Mouse (Mus musculus) heart, postnatal 14 days (tissue): ENCODE results near the gene Foxf1. TPM values are rescaled to one million over a fixed set of nuclear protein-coding genes. Genes with fewer than 3 reads are reported as not detected.

ENCODE experiments used
- DNase-seq, 2 experiments: peaks; one replicate each; pipeline ENCODE4 v3.0.0; 2021 to 2022
- intact Hi-C: fragments of 180-260 bp; cut with DNase I; formaldehyde crosslinking; loops from one replicate; pipeline ENCODE4 v1.15.1; 2025
- microRNA-seq, 2 experiments: library from miRNA; unstranded; fragments of <30 nt; microRNA quantifications; one replicate each; pipeline ENCODE4 v1.2.0; 2021 to 2022
- total RNA-seq, 2 experiments: library from RNA; stranded (reverse); gene quantifications; 2 replicates each; pipeline ENCODE4 v1.2.3; 2021

Foxf1 gene
- total RNA-seq, 2 experiments from 2014 or later, result 0.17 to 0.22 TPM

DNA sequence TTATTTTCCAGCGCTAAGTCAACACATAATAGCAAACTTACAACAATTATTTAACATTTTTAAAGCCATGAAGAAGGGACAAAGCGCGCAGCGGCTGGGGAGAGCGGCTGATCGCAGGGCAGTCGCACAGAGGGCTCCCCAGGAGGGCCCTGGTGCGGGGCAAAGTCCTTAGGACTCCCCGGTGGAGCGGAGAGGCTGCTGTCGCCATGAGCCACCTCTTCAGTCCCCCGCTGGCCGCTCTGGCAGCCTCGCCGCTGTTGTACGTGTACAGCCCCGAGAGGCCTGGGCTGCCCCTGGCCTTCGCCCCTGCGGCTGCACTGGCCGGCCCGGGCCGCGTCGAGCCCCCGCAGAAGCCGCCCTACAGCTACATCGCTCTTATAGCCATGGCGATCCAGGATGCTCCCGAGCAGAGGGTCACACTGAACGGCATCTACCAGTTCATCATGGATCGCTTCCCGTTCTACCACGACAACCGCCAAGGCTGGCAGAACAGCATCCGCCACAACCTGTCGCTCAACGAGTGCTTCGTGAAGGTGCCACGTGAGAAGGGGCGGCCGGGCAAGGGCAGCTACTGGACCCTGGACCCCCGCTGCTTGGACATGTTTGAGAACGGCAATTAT is 43.7 kb downstream of the Foxf1 start, which contains the start of gene Foxl1:
Foxl1 (plus strand) TSS at position 185 of the 620 bp plus-strand sequence.
- DNase-seq, result no peak
- intact Hi-C loops, result loop anchor here (5.0 kb wide), 1 partner anchor 89 kb away; no protein-coding TSS in a partner anchor

DNA sequence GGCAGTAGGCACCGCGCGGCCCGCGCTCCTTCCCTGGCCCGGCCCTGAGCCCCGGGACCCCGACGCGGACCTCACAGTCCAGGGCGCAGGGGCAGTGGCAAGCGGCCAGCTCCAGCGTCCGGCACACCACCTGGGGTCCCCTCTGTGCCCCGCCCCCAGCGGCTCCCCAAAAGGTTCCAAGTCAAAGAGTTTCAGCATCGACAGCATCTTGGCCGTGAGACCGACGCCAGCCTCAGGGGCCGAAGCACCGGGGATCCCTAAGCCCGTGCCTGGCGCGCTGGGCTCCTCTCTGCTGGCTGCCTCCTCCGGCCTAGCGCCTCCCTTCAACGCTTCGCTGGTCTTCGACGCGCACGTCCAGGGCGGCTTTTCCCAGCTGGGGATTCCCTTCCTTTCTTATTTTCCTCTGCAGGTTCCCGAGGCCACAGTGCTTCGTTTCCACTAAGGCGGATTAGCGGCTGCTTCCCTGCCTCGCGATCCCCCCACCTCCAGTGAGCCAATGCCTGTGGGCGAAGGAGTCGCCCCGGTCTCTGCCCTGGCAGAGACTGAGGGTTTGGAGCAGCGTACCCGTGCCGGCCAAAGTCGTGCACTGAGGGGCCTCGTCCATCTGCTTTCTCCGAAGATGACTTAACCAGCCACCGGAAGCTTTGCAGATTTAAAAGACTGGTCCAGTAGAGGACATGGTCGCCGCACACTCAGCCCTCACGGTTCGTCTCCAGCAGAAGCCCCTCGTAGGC is 44.5 kb downstream of the Foxf1 start:
- intact Hi-C loops, result loop anchor here (5.0 kb wide), 1 partner anchor 89 kb away; no protein-coding TSS in a partner anchor

GRCm38 (mm10) chr8:121129265-121129940 is 45.2 kb downstream of the Foxf1 start:
- intact Hi-C loops, result loop anchor here (5.0 kb wide), 1 partner anchor 88 kb away; no protein-coding TSS in a partner anchor
- DNase-seq, result no peak

More for the DNA sequence above, 44.5 kb downstream of the Foxf1 start:
- DNase-seq, result no peak

GRCm38 (mm10) chr8:121130522-121130921 is 46.3 kb downstream of the Foxf1 start:
- intact Hi-C loops, result no loop called here
- peak in 1 of 2 experiments; percentile 51 for DNase-seq

GRCm38 (mm10) chr8:121132961-121133513 is 48.9 kb downstream of the Foxf1 start:
- DNase-seq, result no peak
- intact Hi-C loops, result no loop called here

DNA sequence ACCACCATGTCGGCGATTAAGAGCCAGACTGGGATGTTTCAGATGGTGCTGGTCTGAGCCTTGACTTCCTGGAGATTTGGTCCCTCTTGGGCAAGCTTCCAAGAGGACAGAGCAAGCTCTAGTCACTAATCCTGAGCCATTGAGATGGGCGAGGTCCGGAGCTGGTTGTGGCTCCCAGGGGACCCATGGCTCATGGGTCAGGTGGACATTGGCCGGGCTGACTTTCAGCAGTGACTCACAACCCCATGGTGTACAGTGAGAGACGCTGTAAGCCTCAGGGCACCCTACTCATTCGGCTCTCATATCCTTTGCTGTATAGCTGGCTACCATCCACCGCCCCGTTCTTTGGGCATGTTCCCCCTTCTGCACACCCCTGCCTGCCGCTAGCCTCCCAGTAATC is 49.9 kb downstream of the Foxf1 start:
- intact Hi-C loops, result no loop called here

GRCm38 (mm10) chr8:121134512-121134911 is 50.3 kb downstream of the Foxf1 start:
- intact Hi-C loops, result no loop called here
- DNase-seq, result no peak

More for the DNA sequence above, 49.9 kb downstream of the Foxf1 start:
- no peak for DNase-seq

DNA sequence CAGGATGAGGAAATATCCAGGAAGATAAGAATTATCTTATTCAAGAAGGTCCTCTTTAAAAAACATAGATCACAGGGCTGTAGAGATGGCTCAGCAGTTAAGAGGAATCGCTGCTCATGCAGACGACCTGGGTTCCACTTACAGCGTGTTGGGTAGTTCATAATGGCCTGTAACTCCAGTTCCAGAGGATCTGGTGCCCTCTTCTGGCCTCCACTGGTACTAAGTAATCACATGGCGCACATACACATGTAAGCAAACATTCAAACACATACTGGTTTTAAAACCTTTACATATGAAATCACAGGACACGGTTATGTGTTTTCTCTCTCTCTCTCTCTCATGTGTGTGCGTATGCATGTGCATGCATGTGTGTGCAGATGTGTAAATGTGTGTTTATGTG is 52.7 kb downstream of the Foxf1 start:
- no peak for DNase-seq
- intact Hi-C loops, result no loop called here

Small RNAs within 50 kb of the gene (microRNA-seq; reads per million reads assigned to microRNA genes)
- 0 reads per million in 2 experiments for gene Gm27530

Other genes with a start within 250 kb of the Foxf1 start
- 10 to 100 TPM; 13.5 to 17.3 TPM for gene Mthfsd, start 24.0 kb downstream of the Foxf1 start, total RNA-seq
- gene Foxc2, start 31.8 kb downstream of the Foxf1 start, total RNA-seq, result 1 to 10 TPM; 2.4 to 2.6 TPM
- under 1 TPM; 0.12 to 0.17 TPM for gene Foxl1, start 43.6 kb downstream of the Foxf1 start, total RNA-seq